Mouse (Mus musculus): ENCODE measurements around the gene B630019K06Rik. TPM values are rescaled to one million over a fixed set of nuclear protein-coding genes. Genes with fewer than 3 reads are reported as not detected.
"Not testable (repeated sequence)": the region's sequence is repeated elsewhere in the genome, so short reads cannot be mapped to it uniquely, and the experiment has no call there.

The B630019K06Rik gene
- 34.3 and 37.4 TPM in 2 replicates for polyA plus RNA-seq (2014; fragmentation: Nextera tagmentation; extraction: Ambion mirVana)

DNA sequence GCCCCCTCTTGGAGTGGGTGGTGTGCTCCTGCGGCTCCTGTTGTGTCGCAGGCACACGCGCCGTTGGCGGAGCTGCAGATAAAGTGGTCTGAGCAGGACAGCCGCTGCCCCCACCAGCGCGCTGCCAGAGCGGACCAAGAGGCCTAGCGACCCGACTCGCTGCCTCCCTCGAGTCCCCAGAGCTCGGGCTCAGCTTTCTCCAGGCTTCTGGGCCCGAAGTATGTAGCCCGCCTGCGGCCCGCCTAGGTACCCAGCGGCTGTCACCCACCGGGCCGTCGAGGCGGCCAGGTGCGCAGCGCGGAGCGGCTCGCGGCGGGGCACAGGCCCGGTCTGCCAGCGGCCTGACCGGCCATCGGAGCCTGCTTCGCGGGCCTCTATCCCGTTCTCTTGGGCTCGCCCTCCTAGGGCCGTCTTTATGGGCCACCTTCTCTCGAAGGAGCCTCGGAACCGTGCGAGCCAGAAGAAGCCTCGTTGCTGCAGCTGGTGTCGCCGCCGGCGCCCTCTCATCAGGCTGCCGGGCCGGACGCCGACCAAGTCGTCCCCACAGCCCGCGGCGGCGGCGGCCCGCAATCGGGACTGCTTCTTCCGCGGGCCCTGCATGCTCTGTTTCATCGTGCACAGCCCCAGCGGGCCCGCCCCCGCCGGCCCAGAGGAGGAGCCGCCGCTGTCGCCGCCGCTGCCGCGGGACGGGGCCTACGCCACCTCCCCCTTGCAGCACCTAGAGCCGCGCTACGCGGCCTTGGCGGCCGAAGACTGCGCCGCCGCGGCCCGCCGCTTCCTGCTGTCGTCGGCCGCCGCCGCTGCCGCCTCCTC is at the start of gene B630019K06Rik:
Gene B630019K06Rik, plus strand, starts transcription at position 40 of the 813 bp plus-strand sequence.
- Histone ChIP-seq H3K4me1 (ENCODE audit: control insufficient read depth, insufficient read depth, low read length) (no peaks in the 10 kb centered on the region), H3K9ac (replicated peaks; ENCODE audit: low read depth, low read length) (peak within 1 kb of the TSS; percentile 74), H3K4me3 (ENCODE audit: low read depth, low read length) (peak within 1 kb of the TSS; percentile 59), H3K36me3 (ENCODE audit: control insufficient read depth, insufficient read depth, low read length) (no peaks in the 10 kb centered on the region), H3K27ac (ENCODE audit: low read depth, low read length) (peak within 1 kb of the TSS; percentile 81), H3K4me2 (ENCODE audit: low read depth, low read length) (peak within 1 kb of the TSS; percentile 57), H3K9me3 (ENCODE audit: control insufficient read depth, low read length) (no peaks in the 10 kb centered on the region), H3K27me3 (ENCODE audit: control insufficient read depth, insufficient read depth, low read length) (no peaks in the 10 kb centered on the region)
- WGBS: 10% methylated on average over 56 of the region's 95 CpGs
- ATAC-seq (ENCODE audit: low read depth): peak; percentile 90

DNA sequence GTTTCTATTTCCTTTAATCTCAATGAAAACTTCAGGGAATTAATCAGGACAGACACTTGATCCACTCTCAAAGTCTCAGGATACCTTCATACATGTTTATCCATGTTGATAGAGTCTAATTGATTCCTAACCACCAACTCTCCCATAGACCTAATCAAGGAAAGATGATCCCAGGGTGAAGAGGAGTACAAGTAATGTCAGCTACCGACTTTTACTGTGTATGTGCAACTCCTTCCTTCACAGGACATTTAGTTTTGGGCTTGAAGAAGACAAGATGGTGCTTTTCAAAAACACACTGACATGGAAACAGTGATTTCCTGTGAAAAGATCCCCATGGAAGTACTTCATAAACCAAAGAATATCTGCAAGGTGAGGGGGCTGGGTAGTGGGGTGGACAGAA is 48.5 kb upstream of the B630019K06Rik start, which contains the start of gene Gm6592:
Gene Gm6592, plus strand, starts transcription at position 301 of the 400 bp plus-strand sequence.
- no peaks in the 10 kb centered on the region for H3K4me1 ChIP-seq (ENCODE audit: control insufficient read depth, insufficient read depth, low read length)
- H3K27me3 ChIP-seq (ENCODE audit: control insufficient read depth, insufficient read depth, low read length): no peaks in the 10 kb centered on the region
- H3K27ac ChIP-seq (ENCODE audit: low read depth, low read length): no peak within 1 kb of the TSS
- no peak within 1 kb of the TSS for H3K9ac ChIP-seq (replicated peaks; ENCODE audit: low read depth, low read length)
- H3K9me3 ChIP-seq (ENCODE audit: control insufficient read depth, low read length): no peaks in the 10 kb centered on the region; the same call in 1 of the 2 replicates
- 72% methylated on average over 1 of the region's 1 CpGs for WGBS
- no peak within 1 kb of the TSS for H3K4me2 ChIP-seq (ENCODE audit: low read depth, low read length)
- no peaks in the 10 kb centered on the region for H3K36me3 ChIP-seq (ENCODE audit: control insufficient read depth, insufficient read depth, low read length)
- ATAC-seq (ENCODE audit: low read depth): no peak
- no peak within 1 kb of the TSS for H3K4me3 ChIP-seq (ENCODE audit: low read depth, low read length)

DNA sequence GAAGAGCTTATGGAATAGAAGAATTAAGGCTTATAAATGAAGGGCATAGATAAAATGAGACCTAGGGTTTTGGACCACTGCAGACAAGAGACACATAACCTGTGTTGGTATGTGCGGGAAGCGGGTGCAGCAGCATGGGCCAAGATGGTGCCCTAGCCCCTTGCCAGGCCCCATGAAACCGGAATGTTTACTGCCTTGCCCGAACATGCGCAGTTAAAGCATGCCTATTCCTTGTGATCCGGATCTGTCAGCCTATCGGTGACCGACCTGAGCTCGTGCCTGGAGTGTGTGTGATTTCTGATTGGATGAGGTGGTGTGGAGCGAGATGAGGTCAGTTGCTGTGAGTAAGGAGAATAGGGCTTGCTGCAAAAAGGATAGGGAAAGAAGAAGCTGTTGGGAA is 39.7 kb upstream of the B630019K06Rik start:
- H3K4me2 ChIP-seq (ENCODE audit: low read depth, low read length): no peak overlapping the region
- H3K36me3 ChIP-seq (ENCODE audit: control insufficient read depth, insufficient read depth, low read length): no peaks in the 10 kb centered on the region
- H3K27ac ChIP-seq (ENCODE audit: low read depth, low read length): no peak overlapping the region
- no peaks in the 10 kb centered on the region for H3K27me3 ChIP-seq (ENCODE audit: control insufficient read depth, insufficient read depth, low read length)
- H3K9ac ChIP-seq (replicated peaks; ENCODE audit: low read depth, low read length): no peak overlapping the region
- ATAC-seq (ENCODE audit: low read depth): no peak
- no peak overlapping the region for H3K4me3 ChIP-seq (ENCODE audit: low read depth, low read length)
- 87% methylated on average over 10 of the region's 10 CpGs for WGBS
- H3K4me1 ChIP-seq (ENCODE audit: control insufficient read depth, insufficient read depth, low read length): no peaks in the 10 kb centered on the region
- no peaks in the 10 kb centered on the region for H3K9me3 ChIP-seq (ENCODE audit: control insufficient read depth, low read length)

DNA sequence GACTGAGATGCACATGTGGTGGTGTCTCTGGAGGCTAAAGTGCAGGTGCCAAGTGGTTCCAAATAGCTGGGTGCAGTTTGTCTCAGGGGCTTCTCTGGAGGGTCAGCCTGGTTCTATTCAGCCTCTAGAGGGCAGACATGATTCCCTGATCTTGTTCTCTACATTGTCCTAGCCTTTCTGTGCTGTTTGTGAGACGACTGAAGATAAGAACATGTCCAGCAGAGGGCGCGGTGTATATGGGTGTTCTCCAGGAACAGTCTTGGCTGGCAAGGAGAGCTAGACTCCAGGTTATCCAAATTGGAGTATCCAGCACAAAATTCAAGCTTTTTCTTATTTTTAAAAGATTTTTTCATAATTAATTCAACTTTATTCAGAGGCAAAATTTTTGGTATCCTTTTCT is 27.9 kb upstream of the B630019K06Rik start:
- not testable (repeated sequence) for H3K36me3 ChIP-seq (ENCODE audit: control insufficient read depth, insufficient read depth, low read length); H3K9ac ChIP-seq (replicated peaks; ENCODE audit: low read depth, low read length); H3K27me3 ChIP-seq (ENCODE audit: control insufficient read depth, insufficient read depth, low read length); H3K9me3 ChIP-seq (ENCODE audit: control insufficient read depth, low read length); H3K4me1 ChIP-seq (ENCODE audit: control insufficient read depth, insufficient read depth, low read length); H3K4me3 ChIP-seq (ENCODE audit: low read depth, low read length); H3K4me2 ChIP-seq (ENCODE audit: low read depth, low read length); ATAC-seq (ENCODE audit: low read depth); H3K27ac ChIP-seq (ENCODE audit: low read depth, low read length)
- 3% methylated on average over 3 of the region's 3 CpGs for WGBS

DNA sequence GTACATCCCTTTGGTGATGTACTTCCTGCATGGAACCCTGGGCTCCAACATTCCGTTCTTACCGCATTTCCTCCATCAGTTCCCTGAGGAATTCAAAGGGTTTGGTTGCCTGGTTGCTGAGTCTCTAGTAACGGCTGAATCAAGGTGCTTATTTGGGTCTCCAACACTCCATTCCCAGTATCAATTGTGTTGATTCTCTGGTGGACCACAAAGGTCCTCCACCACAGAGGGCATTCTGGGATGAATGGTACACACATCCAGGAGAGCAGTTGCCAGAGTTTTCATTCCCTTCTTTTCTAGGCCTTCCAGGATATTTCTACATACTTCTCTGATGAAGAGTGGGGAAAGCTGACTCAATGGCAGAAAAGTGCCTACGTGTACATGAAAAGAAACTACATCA is 18.2 kb upstream of the B630019K06Rik start, which contains the start of gene Gm5751:
Gene Gm5751, plus strand, starts transcription at position 301 of the 400 bp plus-strand sequence.
- H3K4me1 ChIP-seq (ENCODE audit: control insufficient read depth, insufficient read depth, low read length); H3K4me2 ChIP-seq (ENCODE audit: low read depth, low read length): not testable (repeated sequence)

DNA sequence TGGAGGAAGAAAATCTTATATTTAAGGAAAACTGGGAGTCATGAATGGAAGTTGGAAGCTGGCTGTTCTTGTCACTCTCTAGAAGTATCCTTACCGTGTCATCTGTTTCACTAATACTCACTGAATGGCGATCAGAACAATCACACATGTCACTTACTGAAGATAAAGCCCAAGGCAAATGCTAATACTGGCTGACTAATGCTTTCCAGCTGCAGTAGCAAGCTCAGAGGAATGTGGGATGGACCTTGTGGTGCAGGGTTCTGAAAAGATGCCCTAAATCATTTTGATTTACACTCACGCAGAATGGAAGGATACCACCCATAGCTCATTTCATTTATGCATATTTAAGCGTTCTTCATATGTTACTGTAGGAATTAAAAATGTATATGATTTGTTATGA is 7.8 kb upstream of the B630019K06Rik start:
- no peak overlapping the region for H3K4me3 ChIP-seq (ENCODE audit: low read depth, low read length)
- no peaks in the 10 kb centered on the region for H3K9me3 ChIP-seq (ENCODE audit: control insufficient read depth, low read length)
- H3K27ac ChIP-seq (ENCODE audit: low read depth, low read length): no peak overlapping the region
- H3K36me3 ChIP-seq (ENCODE audit: control insufficient read depth, insufficient read depth, low read length): no peaks in the 10 kb centered on the region
- H3K4me1 ChIP-seq (ENCODE audit: control insufficient read depth, insufficient read depth, low read length): no peaks in the 10 kb centered on the region
- no peak overlapping the region for H3K9ac ChIP-seq (replicated peaks; ENCODE audit: low read depth, low read length)
- 76% methylated on average over 4 of the region's 4 CpGs for WGBS
- H3K27me3 ChIP-seq (ENCODE audit: control insufficient read depth, insufficient read depth, low read length): no peaks in the 10 kb centered on the region
- H3K4me2 ChIP-seq (ENCODE audit: low read depth, low read length): no peak overlapping the region
- ATAC-seq (ENCODE audit: low read depth): no peak

More for the DNA sequence above, 18.2 kb upstream of the B630019K06Rik start, which contains the start of gene Gm5751:
- not testable (repeated sequence) for H3K27me3 ChIP-seq (ENCODE audit: control insufficient read depth, insufficient read depth, low read length); H3K4me3 ChIP-seq (ENCODE audit: low read depth, low read length); H3K9me3 ChIP-seq (ENCODE audit: control insufficient read depth, low read length); H3K36me3 ChIP-seq (ENCODE audit: control insufficient read depth, insufficient read depth, low read length); ATAC-seq (ENCODE audit: low read depth); H3K9ac ChIP-seq (replicated peaks; ENCODE audit: low read depth, low read length); H3K27ac ChIP-seq (ENCODE audit: low read depth, low read length)
- WGBS: 88% methylated on average over 3 of the region's 4 CpGs

DNA sequence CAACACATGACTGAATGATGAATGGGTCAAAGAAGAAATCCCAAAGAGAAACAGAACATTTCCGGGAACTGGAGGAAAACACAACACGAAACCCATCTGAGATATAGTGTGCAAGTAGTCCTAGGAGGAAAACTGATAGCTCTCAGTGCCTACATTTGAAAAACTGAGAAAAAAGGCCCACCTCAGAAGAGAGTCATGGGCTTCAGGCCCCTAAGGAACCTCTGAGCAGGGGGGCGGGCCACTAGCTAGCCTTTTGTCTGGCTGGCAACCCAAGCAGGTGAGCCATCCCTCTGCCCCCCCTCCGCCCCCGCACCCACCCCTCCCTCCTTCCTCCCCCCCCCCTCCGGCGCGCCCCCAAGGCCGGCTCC is 223 bp upstream of the B630019K06Rik start:
- Histone ChIP-seq H3K4me3 (ENCODE audit: low read depth, low read length) (peak overlapping the region; percentile 59), H3K4me1 (ENCODE audit: control insufficient read depth, insufficient read depth, low read length) (no peaks in the 10 kb centered on the region), H3K27ac (ENCODE audit: low read depth, low read length) (no peak overlapping the region), H3K9ac (replicated peaks; ENCODE audit: low read depth, low read length) (peak overlapping the region; percentile 74), H3K27me3 (ENCODE audit: control insufficient read depth, insufficient read depth, low read length) (no peaks in the 10 kb centered on the region), H3K4me2 (ENCODE audit: low read depth, low read length) (peak overlapping the region; percentile 57), H3K36me3 (ENCODE audit: control insufficient read depth, insufficient read depth, low read length) (no peaks in the 10 kb centered on the region), H3K9me3 (ENCODE audit: control insufficient read depth, low read length) (no peaks in the 10 kb centered on the region)
- WGBS: 46% methylated on average over 3 of the region's 9 CpGs
- ATAC-seq (ENCODE audit: low read depth): peak; percentile 66

DNA sequence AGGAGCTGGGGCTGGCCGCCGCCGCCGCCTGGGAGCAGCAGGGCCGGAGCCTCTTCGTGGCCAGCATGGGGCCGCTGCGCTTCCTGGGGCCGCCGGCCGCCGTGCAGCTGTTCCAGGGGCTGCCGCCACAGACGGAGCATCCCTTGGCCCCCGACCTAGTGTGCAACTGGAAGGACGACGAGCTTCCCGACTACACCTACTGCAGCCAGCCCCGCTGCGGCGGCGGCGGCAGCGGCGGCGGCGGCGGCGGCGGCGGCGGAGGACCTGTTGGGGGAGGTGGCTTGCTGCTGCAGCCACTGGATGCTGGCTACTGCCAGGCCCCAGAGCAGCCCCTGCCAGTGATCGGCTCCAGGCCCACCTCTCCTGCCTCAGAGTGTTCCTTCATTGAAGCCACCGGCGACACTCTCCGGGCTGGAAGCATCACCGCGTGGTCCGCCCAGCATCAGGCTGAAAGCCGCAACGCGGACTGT is 1.0 kb downstream of the B630019K06Rik start:
- 18% methylated on average over 22 of the region's 42 CpGs for WGBS
- ATAC-seq (ENCODE audit: low read depth): peak; percentile 82
- H3K36me3 ChIP-seq (ENCODE audit: control insufficient read depth, insufficient read depth, low read length): no peaks in the 10 kb centered on the region

DNA sequence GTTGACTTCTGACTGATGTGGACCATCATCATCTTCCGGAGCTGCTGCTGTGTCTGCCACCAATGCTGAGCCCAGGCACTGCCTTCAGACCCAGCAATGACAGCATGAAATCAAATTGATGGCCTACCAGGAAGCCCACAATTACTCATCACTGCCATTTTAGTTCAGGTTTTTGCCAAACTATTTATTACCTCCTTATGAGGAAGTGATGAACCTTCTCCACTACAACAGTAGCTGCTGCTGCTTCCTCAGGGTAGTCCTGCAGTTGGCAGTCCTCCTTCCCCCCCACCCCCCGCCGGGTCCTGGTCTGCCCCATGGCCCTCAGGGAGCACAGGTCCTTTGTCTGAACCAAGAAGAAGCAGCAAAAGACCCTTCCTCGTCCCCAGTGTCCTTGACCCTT is 8.6 kb downstream of the B630019K06Rik start:
- WGBS: 72% methylated on average over 4 of the region's 4 CpGs
- no peak overlapping the region for H3K9ac ChIP-seq (replicated peaks; ENCODE audit: low read depth, low read length)
- H3K4me1 ChIP-seq (ENCODE audit: control insufficient read depth, insufficient read depth, low read length): no peaks in the 10 kb centered on the region
- no peak overlapping the region for H3K4me2 ChIP-seq (ENCODE audit: low read depth, low read length)
- H3K27me3 ChIP-seq (ENCODE audit: control insufficient read depth, insufficient read depth, low read length): no peaks in the 10 kb centered on the region
- H3K36me3 ChIP-seq (ENCODE audit: control insufficient read depth, insufficient read depth, low read length): no peaks in the 10 kb centered on the region
- H3K9me3 ChIP-seq (ENCODE audit: control insufficient read depth, low read length): no peaks in the 10 kb centered on the region
- H3K4me3 ChIP-seq (ENCODE audit: low read depth, low read length): no peak overlapping the region
- ATAC-seq (ENCODE audit: low read depth): no peak
- H3K27ac ChIP-seq (ENCODE audit: low read depth, low read length): no peak overlapping the region

More for the DNA sequence above, 1.0 kb downstream of the B630019K06Rik start:
- no peaks in the 10 kb centered on the region for H3K4me1 ChIP-seq (ENCODE audit: control insufficient read depth, insufficient read depth, low read length)
- peak overlapping the region; percentile 59 for H3K4me3 ChIP-seq (ENCODE audit: low read depth, low read length)
- peak overlapping the region; percentile 57 for H3K4me2 ChIP-seq (ENCODE audit: low read depth, low read length)
- H3K27me3 ChIP-seq (ENCODE audit: control insufficient read depth, insufficient read depth, low read length): no peaks in the 10 kb centered on the region
- H3K9ac ChIP-seq (replicated peaks; ENCODE audit: low read depth, low read length): peak overlapping the region; percentile 74
- peak overlapping the region; percentile 81 for H3K27ac ChIP-seq (ENCODE audit: low read depth, low read length)
- no peaks in the 10 kb centered on the region for H3K9me3 ChIP-seq (ENCODE audit: control insufficient read depth, low read length)
